Mouse (Mus musculus): ENCODE data around the gene Col8a1. TPM values are rescaled to one million over a fixed set of nuclear protein-coding genes. Genes with fewer than 3 reads are reported as not detected.
A peak's percentile ranks its signal among the peaks of the same experiment; 100 is the strongest.

The Col8a1 gene
- total and polyA plus RNA-seq, 2 experiments from 2014 or later, result 5.2 to 6.9 TPM

GRCm38 (mm10) chr16:57694694-57695093, 59.8 kb downstream of the Col8a1 start:
- WGBS, result 11% methylated on average over 1 of the region's 1 CpGs
- no peaks in the 10 kb centered on the region for H3K27me3 ChIP-seq (ENCODE audit: insufficient read depth, low read length)
- H3K36me3 ChIP-seq (ENCODE audit: insufficient read depth, low read length), result no peaks in the 10 kb centered on the region
- no peak overlapping the region for H3K4me2 ChIP-seq (ENCODE audit: low read depth, low read length, poor library complexity, severe bottlenecking)
- no peak for DNase-seq (ENCODE audit: low spot score)
- H3K27ac ChIP-seq (ENCODE audit: low read depth, low read length), result no peak overlapping the region
- H3K9me3 ChIP-seq (ENCODE audit: low read length), result no peaks in the 10 kb centered on the region
- H3K4me3 ChIP-seq (ENCODE audit: low read depth, low read length), result no peak overlapping the region
- ATAC-seq (ENCODE audit: low FRiP score), result no peak
- TF ChIP-seq CTCF (IDR thresholded peaks at IDR 0.05), result no peak
- no peak overlapping the region for H3K9ac ChIP-seq (replicated peaks; ENCODE audit: low read length, poor library complexity, severe bottlenecking)
- no peaks in the 10 kb centered on the region for H3K4me1 ChIP-seq (ENCODE audit: insufficient read depth, low read length)

DNA sequence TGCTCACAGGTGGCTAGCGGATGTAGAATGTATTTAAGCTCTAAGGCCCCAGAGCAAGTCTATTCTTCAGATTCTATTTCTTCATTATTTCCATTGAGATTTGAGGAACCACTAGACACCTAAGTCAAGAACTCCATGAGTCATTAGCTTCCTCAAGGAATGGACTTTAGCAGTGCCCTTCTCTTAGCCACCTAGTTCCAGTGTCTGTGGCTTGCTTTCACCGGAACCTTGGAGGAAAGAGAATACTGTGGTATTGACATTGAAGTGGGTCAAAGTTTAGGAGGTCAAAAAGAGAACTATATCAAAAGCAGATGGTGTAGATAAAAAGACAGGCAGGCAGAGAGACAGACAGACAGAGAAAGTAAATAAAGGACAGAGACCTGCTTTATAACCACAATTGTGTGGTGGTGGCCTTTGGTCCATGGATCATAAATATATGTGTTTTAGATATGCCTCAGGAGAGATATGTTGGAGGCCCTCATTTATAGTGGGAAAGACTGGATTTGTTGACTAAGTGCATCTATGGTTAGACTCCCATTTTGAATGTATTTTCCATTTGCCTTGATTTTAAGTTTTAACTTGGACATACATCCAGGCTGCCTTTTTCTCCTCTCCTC, 60.5 kb downstream of the Col8a1 start:
- no peak overlapping the region for H3K4me2 ChIP-seq (ENCODE audit: low read depth, low read length, poor library complexity, severe bottlenecking)
- H3K4me1 ChIP-seq (ENCODE audit: insufficient read depth, low read length), result no peaks in the 10 kb centered on the region
- no peaks in the 10 kb centered on the region for H3K36me3 ChIP-seq (ENCODE audit: insufficient read depth, low read length)
- H3K9me3 ChIP-seq (ENCODE audit: low read length), result no peaks in the 10 kb centered on the region
- no peak overlapping the region for H3K27ac ChIP-seq (ENCODE audit: low read depth, low read length)
- WGBS, result 89% methylated on average over 2 of the region's 2 CpGs
- H3K4me3 ChIP-seq (ENCODE audit: low read depth, low read length), result no peak overlapping the region
- no peak for TF ChIP-seq CTCF (IDR thresholded peaks at IDR 0.05)
- ATAC-seq (ENCODE audit: low FRiP score) (no peak), DNase-seq (ENCODE audit: low spot score) (no peak)
- no peaks in the 10 kb centered on the region for H3K27me3 ChIP-seq (ENCODE audit: insufficient read depth, low read length)
- H3K9ac ChIP-seq (replicated peaks; ENCODE audit: low read length, poor library complexity, severe bottlenecking), result no peak overlapping the region

DNA sequence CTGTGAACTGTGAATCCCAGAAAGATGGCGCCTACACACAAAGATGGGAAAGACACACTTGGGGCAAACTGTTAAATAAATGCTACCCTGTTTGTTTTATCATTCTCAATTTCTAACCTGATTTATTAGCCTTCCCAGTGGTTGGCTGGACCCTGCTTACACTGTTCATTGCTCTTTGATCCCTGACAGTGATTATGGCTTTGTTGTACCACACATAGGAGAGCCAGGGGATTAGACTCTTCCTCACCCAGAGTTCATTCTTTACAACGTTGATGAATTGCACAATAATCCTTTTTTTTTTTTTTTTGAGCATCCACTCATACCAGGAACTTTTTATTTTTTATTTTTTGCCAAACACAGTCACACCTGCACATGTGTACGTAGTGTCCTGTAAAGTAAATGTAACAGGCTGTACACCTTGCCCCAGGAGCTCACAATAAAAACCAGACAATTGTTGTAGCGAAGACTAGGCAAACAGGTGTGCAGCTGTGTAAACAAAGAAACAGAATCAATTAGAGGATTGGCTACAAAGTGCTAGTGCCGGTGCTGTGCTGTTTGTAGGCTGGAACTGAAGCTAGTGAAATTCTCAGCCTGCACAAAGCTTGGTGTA, 68.6 kb downstream of the Col8a1 start:
- no peaks in the 10 kb centered on the region for H3K9me3 ChIP-seq (ENCODE audit: low read length)
- no peak overlapping the region for H3K4me2 ChIP-seq (ENCODE audit: low read depth, low read length, poor library complexity, severe bottlenecking)
- H3K4me1 ChIP-seq (ENCODE audit: insufficient read depth, low read length), result no peaks in the 10 kb centered on the region
- H3K27ac ChIP-seq (ENCODE audit: low read depth, low read length), result no peak overlapping the region
- H3K4me3 ChIP-seq (ENCODE audit: low read depth, low read length), result no peak overlapping the region
- 55% methylated on average over 5 of the region's 5 CpGs for WGBS
- no peak for TF ChIP-seq CTCF (IDR thresholded peaks at IDR 0.05)
- no peaks in the 10 kb centered on the region for H3K36me3 ChIP-seq (ENCODE audit: insufficient read depth, low read length)
- ATAC-seq (ENCODE audit: low FRiP score) (no peak), DNase-seq (ENCODE audit: low spot score) (no peak)
- no peaks in the 10 kb centered on the region for H3K27me3 ChIP-seq (ENCODE audit: insufficient read depth, low read length)
- H3K9ac ChIP-seq (replicated peaks; ENCODE audit: low read length, poor library complexity, severe bottlenecking), result no peak overlapping the region

GRCm38 (mm10) chr16:57672251-57672650, 82.3 kb downstream of the Col8a1 start:
- no peaks in the 10 kb centered on the region for H3K27me3 ChIP-seq (ENCODE audit: insufficient read depth, low read length)
- TF ChIP-seq CTCF (IDR thresholded peaks at IDR 0.05), result no peak
- ATAC-seq (ENCODE audit: low FRiP score) (no peak), DNase-seq (ENCODE audit: low spot score) (no peak)
- no peaks in the 10 kb centered on the region for H3K9me3 ChIP-seq (ENCODE audit: low read length)
- no peak overlapping the region for H3K4me2 ChIP-seq (ENCODE audit: low read depth, low read length, poor library complexity, severe bottlenecking)
- H3K4me1 ChIP-seq (ENCODE audit: insufficient read depth, low read length), result no peaks in the 10 kb centered on the region
- no peaks in the 10 kb centered on the region for H3K36me3 ChIP-seq (ENCODE audit: insufficient read depth, low read length)
- no peak overlapping the region for H3K4me3 ChIP-seq (ENCODE audit: low read depth, low read length)
- 63% methylated on average over 2 of the region's 2 CpGs for WGBS
- no peak overlapping the region for H3K27ac ChIP-seq (ENCODE audit: low read depth, low read length)
- no peak overlapping the region for H3K9ac ChIP-seq (replicated peaks; ENCODE audit: low read length, poor library complexity, severe bottlenecking)

DNA sequence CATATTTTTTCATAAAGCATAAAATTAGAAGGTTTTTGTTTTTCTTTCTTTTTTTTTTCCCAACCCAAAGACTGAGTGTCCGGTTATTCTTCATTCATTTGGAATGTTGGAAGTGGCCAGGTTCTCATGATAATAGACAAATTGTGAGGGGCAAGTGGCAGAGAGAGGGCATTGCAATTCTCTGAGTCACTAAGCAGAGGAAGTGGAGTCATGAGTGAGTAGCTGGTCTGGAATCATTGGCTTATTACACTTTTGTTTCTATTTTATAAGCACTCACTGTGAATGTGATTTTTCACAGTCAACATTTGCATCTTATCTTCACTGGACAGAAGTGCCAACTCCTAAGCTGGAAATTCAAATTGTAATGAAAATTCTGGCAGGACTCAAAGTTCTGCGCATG, 82.9 kb downstream of the Col8a1 start:
- no peaks in the 10 kb centered on the region for H3K36me3 ChIP-seq (ENCODE audit: insufficient read depth, low read length)
- H3K9me3 ChIP-seq (ENCODE audit: low read length), result no peaks in the 10 kb centered on the region
- no peak for TF ChIP-seq CTCF (IDR thresholded peaks at IDR 0.05)
- no peak overlapping the region for H3K4me2 ChIP-seq (ENCODE audit: low read depth, low read length, poor library complexity, severe bottlenecking)
- ATAC-seq (ENCODE audit: low FRiP score), result no peak
- no peaks in the 10 kb centered on the region for H3K4me1 ChIP-seq (ENCODE audit: insufficient read depth, low read length)
- DNase-seq (ENCODE audit: low spot score), result no peak
- no peak overlapping the region for H3K4me3 ChIP-seq (ENCODE audit: low read depth, low read length)
- H3K27me3 ChIP-seq (ENCODE audit: insufficient read depth, low read length), result no peaks in the 10 kb centered on the region
- no peak overlapping the region for H3K27ac ChIP-seq (ENCODE audit: low read depth, low read length)
- WGBS, result 63% methylated on average over 2 of the region's 2 CpGs
- no peak overlapping the region for H3K9ac ChIP-seq (replicated peaks; ENCODE audit: low read length, poor library complexity, severe bottlenecking)

- H3K4me2 ChIP-seq (ENCODE audit: low read depth, low read length, poor library complexity, severe bottlenecking), result no peak overlapping the region
- H3K9me3 ChIP-seq (ENCODE audit: low read length), result no peaks in the 10 kb centered on the region
- H3K4me1 ChIP-seq (ENCODE audit: insufficient read depth, low read length), result no peaks in the 10 kb centered on the region
- H3K9ac ChIP-seq (replicated peaks; ENCODE audit: low read length, poor library complexity, severe bottlenecking), result no peak overlapping the region
- TF ChIP-seq CTCF (IDR thresholded peaks at IDR 0.05), result peak; percentile 76
- 0 out of 2 replicates have a peak, but pooled peaks have one; percentile 31 for ATAC-seq (ENCODE audit: low FRiP score)
- peak; percentile 74 for DNase-seq (ENCODE audit: low spot score)
- no peak overlapping the region for H3K27ac ChIP-seq (ENCODE audit: low read depth, low read length)
- no peak overlapping the region for H3K4me3 ChIP-seq (ENCODE audit: low read depth, low read length)
- no peaks in the 10 kb centered on the region for H3K36me3 ChIP-seq (ENCODE audit: insufficient read depth, low read length)
- no peaks in the 10 kb centered on the region for H3K27me3 ChIP-seq (ENCODE audit: insufficient read depth, low read length)
- WGBS, result 11% methylated on average over 3 of the region's 3 CpGs
Measured at GRCm38 (mm10) chr16:57669348-57669747, 85.2 kb downstream of the Col8a1 start.

Measured in midbrain, postnatal 0 days (tissue).